Mouse (Mus musculus): ENCODE measurements around the gene Gpr83.

Gpr83 gene

DNA sequence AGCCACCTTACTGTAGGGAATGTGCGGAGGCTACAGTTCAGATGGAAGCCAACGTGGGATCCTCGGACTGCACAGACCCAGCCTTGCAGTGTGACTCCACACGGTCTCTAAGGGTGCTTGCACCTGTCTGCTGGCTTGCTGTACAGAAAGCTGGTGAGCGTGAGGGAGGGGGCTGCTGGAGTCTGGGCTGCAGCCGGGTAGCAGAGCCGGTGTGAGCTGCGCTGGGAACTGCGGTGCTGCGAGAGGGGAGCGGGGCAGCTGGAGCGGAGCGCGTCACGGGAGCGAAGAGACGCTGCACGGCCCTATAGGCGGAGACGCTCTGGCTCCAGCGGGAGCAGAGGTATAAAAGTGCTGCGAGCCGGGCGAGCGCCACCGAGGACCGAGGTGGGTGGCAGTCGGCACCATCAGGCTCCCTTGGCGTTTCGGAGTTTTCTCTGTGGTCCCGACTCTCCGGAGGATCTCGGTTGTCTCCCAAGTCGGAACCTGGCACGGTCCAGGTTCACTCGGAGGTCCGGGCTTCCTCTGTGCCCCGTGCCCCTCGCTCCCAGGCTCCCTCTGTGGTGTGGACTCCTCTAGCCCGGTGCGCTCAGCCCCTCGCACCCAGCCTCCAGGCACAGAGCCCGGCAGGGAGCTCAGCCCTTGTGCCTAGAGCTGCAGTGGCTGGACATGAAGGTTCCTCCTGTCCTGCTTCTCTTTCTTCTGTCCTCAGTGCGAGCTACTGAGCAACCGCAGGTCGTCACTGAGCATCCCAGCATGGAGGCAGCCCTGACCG, at the start of gene Gpr83:
Gene Gpr83, plus strand, starts transcription at position 343 of the 772 bp plus-strand sequence.
- DNase-seq (ENCODE audit: low read depth, low spot score), result no peak

- DNase-seq (ENCODE audit: low read depth, low spot score), result no peak
Observed at GRCm38 (mm10) chr9:14821396-14821795, 38.6 kb upstream of the Gpr83 start.

DNA sequence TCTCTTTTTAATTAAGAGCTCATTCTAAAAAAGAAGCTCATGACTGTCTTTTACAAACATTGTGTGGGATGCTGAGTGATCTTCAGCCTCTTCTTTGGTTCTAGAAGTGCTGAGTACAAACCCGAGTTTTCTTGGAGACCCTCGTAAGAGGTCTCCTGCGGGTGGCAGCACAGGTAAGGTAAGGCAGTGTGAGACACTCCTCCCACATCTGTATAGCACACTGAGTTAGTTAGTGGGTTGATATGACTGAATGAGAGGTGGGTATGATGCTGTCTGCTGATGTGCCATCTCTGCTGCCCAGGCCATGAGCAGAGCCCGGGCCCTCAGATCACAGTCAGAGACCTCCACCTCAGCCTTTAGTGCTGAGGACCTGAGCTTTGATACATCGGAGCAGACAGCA, 35.2 kb upstream of the Gpr83 start:
- no peak for DNase-seq (ENCODE audit: low read depth, low spot score)

- DNase-seq (ENCODE audit: low read depth, low spot score), result no peak
Observed at GRCm38 (mm10) chr9:14827875-14828274, 32.1 kb upstream of the Gpr83 start.

DNA sequence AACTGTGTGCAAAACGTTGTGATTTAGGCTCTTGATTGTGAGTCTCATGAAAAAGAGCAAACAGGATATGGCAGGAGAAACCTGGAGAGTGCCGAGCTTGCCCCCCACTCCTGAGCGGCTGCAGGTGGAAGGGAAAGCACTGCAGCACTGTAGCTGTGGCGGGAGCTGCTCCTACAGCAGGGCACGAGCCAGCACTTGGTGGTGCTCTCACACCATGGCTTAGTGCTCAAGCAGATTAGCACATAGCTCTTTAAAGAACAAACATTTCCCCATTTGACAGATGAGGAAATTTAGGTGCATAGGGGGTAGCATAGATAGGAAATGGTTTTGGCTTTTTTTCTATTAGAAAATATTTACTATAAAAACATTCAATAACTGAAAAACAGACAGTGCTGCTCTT, 28.0 kb upstream of the Gpr83 start:
- DNase-seq (ENCODE audit: low read depth, low spot score), result no peak

- DNase-seq (ENCODE audit: low read depth, low spot score), result no peak
Observed at GRCm38 (mm10) chr9:14835335-14836075, 24.5 kb upstream of the Gpr83 start.

GRCm38 (mm10) chr9:14839527-14839926, 20.5 kb upstream of the Gpr83 start:
- no peak for DNase-seq (ENCODE audit: low read depth, low spot score)

- no peak for DNase-seq (ENCODE audit: low read depth, low spot score)
Observed at GRCm38 (mm10) chr9:14839970-14840369, 20.0 kb upstream of the Gpr83 start.

DNA sequence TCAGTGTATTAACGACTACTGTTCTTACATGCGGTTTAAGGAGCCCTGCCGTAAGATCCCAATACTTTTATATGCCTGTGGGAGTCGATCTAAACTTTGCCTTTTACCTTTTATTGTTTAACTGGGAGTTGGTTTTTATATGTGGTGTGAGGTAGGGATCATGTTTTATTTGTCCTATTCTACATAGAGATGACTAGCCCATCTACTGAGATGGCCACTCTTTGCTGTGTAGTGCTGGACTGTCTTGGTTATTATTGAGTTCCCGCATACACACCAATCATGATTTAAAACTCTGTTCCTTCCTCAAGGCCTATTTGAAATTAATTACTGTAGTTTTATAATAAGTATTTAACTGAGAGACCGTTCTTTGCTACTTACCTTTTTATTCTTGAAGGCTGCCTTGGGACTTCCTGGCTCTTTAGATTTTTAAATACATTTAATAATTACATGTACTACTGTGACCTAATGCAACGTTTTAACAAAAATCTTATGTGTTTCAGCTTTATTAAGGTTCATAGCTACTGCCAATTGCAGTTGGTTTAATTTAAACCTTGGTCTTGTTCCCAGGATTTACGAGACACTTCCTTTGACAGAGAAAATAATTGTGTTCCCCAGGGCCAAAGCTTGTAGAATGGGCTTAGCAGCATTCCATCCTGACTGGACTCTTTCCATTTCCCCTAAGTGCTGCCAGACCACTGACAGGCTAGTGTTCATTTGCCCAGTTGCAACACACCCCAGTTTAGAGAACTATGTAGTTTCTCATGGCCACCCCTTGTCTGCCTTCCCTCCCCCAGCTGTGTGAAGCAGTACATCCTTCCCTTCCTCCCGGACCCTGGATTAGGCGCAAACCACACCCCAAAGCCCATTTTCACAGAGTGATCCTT, 17.9 kb upstream of the Gpr83 start:
- DNase-seq (ENCODE audit: low read depth, low spot score), result no peak

GRCm38 (mm10) chr9:14843311-14843857, 16.6 kb upstream of the Gpr83 start:
- DNase-seq (ENCODE audit: low read depth, low spot score), result no peak

- DNase-seq (ENCODE audit: low read depth, low spot score), result no peak
Observed at GRCm38 (mm10) chr9:14843901-14844300, 16.1 kb upstream of the Gpr83 start.

- no peak for DNase-seq (ENCODE audit: low read depth, low spot score)
Observed at GRCm38 (mm10) chr9:14846428-14846827, 13.6 kb upstream of the Gpr83 start.

DNA sequence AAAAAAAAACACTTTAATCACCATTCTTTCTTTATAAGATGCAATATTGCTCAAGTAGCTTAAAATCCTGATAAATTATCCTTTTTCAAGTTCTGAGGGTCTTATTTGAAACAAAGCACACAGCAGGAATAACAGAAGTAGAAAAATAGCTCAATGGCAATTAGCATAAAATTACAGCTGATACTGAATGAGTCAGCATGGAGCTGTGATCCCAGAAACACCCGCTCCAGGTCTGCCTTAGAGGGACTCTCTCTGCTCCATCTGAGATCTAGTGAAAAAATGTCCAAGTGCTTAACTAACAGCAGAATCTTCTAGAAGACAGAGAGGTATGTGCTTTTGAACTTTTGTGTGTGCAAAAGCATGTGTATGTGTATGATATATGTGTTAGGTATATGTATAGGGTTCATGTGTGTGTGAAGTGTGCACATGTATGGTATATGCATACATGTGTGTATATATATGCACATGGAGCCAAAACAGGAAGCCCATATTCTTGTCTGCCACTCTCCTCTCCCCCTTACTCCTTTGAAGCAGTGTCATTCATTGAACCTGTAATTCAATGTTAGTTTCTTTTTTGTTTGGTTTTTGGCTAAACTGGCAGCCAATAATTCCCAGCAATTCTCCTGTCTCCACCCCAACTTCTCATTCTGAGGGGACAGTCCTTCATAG, 11.6 kb upstream of the Gpr83 start:
- no peak for DNase-seq (ENCODE audit: low read depth, low spot score)

DNA sequence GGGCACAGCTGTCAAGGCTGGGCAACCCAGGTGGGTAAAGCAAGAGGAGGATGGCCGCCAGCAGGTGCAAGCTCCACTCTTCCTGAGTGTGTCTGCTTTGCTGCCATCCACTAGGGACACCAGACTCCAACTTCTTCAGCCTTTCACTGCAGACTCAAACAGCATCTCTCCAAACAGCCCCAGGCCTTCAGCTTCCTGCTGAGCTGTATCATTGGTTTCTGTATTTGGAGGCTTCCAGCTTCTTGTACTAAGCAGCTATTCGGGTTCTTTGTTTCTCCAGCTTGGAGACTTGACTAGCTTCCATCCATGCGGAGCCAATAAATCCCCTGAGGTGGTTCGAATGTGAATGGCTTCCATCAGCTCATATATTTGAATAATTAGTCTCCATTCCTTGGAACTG, 5.4 kb upstream of the Gpr83 start:
- no peak for DNase-seq (ENCODE audit: low read depth, low spot score)

DNA sequence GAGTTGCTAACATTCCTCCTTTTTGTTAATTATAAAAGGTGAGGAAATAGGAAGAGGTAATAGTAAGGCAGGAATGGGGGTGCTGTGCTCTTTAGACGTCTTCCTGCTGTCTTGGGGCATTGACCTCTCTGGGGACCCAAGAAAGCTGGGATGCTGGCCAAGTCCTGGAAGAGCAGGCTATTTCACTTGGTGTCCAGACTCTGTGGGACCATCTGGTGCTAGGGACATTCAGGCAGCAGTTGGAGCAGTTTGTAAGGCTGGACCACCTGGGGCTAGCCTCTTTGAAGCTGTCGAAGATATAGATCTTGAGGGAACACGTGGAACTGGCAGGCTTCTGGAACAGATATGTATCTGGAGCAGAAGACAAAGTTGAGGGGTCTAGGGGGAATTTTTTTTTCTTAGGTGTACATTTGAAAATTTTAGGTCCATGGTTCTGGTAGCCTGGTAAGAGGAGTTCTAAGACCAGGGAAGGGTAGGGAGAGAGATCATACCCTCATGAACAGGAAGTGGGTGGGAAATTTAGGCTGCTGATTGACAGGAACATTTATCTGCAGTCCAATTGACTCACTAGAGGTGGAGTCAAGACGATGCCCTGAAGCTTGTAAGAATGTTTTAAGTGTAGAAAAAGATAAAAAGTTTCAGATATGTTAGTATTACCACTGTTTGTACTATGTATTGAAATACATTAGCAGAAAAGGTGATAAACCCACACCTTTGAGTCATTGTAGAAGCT, 2.9 kb upstream of the Gpr83 start:
- DNase-seq (ENCODE audit: low read depth, low spot score), result no peak

DNA sequence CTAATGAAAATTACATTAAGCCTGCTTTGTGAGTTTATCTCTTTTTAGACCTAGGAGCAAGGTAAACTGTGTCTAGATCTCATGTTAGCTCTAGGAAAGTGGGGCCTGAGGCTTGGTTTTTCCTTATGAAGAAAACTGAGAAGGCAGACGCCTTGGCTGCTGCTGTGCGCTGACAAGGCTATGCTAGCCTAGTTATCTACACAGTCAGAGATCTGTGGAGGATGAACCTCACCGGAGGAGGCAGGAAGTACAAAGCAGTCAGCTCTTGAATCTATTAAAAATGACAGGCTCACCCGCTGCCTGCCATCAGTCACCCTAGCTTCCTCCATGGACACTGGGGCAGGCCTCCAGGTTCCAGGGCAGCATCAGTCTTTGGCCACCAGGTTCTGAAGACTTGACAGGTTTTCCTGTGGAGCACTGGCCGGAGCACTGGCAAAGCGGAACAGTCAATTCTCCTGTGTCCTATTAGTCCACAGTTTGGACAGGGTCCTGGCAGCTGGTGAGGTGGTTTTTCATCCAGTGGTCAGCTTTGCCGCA, 1.8 kb upstream of the Gpr83 start:
- no peak for DNase-seq (ENCODE audit: low read depth, low spot score)

DNA sequence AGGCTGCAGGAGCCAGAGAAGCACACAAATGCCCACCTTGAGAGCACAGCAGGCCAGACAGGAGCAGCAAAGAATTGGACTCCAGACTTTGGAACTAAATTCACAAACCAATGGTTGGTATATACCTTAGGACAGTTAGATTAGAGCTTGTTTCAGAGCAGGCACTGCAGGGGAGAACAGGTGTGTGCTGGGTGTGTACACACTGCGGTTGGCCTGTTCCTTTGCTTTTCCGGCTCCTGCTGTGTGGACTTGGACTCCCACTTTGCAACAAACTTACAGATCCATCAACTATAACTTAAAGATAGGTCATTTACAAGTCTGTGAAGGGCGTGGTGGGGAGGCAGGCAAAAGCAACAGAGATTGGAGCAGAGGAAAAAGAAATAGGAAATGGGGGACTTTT, 1.2 kb upstream of the Gpr83 start:
- DNase-seq (ENCODE audit: low read depth, low spot score), result no peak

GRCm38 (mm10) chr9:14863126-14863525, 3.1 kb downstream of the Gpr83 start:
- no peak for DNase-seq (ENCODE audit: low read depth, low spot score)

DNA sequence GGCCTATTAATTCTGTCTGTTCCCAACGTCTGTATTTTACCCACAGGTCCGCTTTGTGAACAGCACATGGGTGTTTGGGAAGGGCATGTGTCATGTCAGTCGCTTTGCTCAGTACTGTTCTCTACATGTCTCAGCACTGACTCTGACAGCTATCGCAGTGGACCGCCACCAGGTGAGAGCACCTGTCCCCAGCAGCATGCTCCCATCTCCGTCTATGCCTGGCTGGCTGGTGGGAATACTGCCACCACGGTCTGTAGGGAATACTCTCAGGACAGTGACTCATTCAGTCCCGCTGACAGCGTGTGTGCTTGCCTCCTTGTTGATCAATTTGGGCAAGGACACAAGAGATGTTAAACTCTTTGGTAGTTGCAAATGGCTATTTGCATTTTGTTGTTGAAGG, 4.7 kb downstream of the Gpr83 start:
- DNase-seq (ENCODE audit: low read depth, low spot score), result no peak

DNA sequence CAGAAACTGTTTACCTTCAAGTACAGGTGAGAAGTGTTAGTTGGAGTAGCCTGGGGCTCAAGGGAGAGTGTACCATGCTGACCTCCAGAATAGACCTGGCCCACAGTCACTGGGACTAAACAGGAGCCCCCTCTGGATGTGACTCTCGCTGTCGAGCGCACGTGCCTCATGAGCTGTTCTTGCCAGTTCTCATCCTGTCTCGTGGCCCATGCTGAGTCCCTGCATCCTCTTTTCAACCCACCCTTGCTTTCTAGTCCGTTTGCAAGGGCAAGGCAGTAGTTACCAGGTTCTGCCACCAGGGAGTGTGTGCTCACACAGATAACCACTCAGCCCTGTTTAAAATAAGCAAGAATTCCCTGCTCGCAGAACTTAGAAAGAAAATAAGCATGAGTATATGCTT, 6.9 kb downstream of the Gpr83 start:
- DNase-seq (ENCODE audit: low read depth, low spot score), result no peak

Data from retina, postnatal 7 days (tissue).